Mouse (Mus musculus): ENCODE measurements at regions not wholly inside any gene's neighbourhood (a gene's known extent, or its start where the extent isn't known, plus 50 kb on each side); places are given as distances from the start of the nearest gene placed in this dataset.
A peak's percentile ranks its signal among the peaks of the same experiment; 100 is the strongest.
"Not testable (repeated sequence)": the region's sequence is repeated elsewhere in the genome, so short reads cannot be mapped to it uniquely, and the experiment has no call there.

DNA sequence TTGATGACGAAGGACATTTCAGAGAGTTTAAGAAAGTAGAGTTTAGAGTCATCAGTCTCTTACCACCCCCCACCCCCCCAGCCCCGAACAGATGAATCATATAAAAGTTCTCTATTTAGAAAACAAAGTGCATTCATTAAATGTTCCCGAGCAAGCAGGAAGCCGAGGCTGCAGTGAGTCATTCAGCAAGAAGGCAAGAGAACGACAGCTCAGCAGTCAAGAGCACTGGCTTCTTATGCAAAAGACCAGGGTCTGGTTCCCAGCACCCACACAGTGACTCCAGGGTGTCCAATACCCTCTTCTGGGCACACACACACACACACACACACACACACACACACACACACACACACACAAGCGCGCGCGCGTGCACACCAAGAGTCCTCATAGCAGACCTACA, 107.0 kb upstream of the Spata13 start:
- DNase-seq: no peak

DNA sequence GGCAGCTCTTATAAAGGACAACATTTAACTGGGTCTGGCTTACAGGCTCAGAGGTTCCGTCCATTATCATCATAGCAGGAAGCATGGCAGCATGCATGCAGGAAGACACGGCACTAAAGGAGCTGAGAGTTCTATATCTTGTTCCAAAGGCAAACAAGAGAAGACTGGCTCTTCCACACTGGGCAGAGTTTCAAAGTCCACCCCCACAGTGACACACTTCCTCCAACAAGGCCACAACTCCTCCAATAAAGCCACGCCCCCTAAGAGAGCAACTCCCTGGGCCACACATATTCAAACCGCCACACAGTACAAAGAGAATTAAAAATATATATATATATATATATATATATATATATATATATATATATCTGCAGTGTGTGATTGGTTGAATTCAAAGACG, 105.8 kb upstream of the Spata13 start:
- DNase-seq: no peak

DNA sequence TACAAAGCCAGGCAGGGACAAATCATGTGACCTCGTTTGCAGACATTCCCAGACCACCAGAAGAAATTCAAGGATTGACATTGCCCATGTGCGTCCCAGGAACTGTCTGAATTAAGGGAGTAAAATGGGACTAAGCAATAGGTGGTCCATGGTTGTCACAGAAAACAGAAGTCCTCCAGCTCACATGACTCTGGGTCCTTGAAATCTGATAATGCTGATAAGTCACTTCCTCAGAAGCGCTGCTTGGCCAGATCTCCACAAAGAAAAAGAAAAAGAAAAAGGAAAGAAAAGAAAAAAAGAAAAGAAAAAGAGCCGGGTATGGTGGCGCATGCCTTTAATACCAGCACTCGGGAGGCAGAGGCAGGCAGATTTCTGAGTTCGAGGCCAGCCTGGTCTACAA, 105.3 kb upstream of the Spata13 start:
- DNase-seq: no peak

DNA sequence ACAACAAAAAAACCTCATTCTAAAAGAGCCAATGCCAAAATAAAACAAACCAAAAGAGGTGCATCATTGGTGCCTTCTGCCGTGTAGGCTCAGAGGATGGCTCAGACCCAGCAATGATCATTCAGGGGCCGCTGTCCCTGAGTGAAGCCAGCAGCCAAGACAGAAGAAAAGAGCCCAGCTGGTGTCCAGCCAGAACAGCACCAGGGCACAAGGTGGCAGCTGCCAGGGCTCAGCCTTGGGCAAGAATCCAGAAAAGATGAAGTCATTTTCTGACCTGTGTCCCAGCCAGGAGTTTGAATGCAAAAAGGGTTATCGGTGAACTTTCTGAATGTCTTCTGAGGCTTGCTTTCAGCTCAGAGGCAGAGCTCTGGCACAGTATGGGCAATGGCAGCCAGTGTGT, 104.8 kb upstream of the Spata13 start:
- peak; percentile 66 to 70 for DNase-seq

DNA sequence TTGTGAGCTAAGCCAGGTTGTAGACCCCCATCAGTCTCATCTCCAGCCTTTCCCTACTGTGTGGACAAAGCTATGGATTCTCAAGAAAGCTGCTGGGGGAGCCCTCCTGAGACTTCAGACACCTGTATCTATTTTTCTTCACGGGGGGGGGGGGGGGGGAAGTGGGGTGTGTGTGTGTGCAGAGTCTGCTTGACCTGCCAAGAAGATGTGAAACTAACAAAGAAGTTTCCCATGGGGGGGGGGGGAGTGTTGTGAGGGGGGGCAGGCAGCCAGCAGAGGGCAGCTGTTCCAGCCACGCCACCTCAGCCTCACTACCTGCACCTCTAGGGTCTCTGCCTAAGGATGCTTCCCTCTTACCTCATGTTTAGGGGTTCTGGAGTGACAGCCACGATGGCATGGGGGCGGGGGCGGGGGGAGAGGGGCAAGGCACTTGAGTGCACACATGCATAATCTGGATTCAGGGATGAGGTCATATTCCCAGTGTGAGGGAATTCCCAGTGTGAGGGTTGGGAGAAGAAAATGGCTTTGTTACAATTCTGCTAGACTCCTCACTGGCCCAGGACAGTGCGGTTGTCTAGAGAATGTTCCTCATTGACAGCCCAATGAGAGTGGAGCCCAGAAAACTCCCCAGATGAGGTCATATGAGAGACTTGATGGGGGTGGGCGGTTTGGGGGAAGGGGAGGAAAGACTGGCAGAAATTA, 104.0 kb upstream of the Spata13 start:
- no peak for DNase-seq

DNA sequence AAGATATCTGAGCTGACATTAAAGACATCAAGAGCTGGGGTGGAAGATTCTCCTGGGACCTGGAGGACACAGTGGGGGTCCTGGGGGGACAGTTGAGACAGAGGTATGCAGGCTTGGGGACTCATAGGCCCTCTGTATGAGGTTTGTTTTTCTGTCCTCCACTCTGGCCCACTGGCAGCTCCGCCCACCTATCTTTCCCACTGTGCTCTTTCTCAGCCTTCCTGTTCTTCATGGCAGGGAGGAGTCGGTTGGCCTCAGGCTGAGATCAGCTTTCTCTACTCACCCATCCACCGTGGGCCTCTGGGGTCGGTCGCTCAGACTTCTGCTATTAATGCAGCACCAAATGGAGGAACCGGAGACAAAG, 103.5 kb upstream of the Spata13 start:
- DNase-seq: no peak

DNA sequence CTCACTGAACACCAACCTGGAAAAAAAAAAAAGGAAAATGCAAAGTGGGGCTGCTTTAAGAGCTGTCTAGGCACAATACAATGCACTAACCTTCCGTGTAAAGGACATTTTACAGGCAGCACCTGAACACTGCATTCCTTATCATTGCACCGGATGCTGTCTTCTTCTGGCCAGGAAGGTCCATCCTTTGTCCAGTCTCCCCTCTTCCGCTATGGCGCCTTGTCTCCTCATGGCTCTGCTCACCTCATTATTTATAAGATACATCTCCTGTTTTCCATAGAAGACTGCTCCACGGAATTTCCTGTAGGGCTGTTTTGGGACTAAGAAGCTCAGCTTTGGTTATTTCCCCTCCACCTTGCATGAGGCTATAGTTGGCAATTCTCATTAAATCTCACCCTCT, 102.8 kb upstream of the Spata13 start:
- no peak for DNase-seq

DNA sequence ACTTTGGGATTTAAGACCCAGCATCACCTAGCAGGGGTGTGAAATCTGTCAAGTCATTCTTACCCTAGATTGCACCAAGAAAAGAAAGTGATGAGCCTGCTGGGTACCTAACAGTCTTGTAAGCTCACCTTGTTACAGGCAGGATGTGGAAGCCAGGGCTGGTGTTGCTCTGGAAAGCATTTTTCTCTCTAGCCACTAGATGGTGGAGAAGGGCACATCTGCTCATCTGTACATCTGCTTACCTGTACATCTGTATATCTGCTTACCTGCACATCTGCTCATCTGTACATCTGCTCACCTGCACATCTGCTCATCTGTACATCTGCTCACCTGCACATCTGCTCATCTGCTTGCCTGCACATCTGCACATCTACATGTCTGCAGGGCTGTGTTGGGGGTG, 102.0 kb upstream of the Spata13 start:
- DNase-seq: no peak

DNA sequence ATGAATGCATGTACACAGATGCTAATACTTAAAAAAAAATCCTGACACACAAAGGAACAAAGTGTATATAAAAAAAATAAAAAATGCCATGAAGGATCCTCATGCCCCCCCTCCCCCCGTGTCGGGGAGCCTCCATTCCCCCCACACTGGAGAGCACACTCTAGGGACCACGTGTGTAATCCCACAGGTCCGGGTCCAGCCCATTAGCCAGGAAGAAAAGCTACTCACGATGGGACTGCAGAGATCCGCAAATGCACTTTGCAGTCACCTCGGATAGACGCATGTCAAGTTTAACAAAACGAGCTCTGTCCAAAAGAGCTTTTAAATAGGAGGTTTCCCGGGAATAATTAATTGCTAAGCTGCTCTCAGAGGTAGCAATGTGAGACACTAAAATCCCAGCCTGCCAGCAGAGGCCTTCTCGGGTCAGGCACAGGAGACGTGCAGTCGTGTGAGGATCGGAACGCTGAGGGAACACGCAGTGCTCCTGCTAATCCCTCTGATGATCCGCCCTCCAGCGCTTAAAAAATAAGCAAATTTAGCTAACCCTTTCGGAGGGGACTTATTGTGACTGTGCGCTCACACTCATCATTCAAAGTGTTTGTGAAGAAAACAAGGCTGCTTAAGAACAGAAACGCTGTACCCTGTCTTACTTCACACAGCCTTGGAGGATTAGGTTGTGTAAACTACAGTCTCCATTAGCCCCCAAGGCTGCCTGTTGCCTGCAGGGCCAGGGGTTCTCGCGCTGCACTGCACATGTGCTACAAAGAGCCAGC, 100.2 kb upstream of the Spata13 start:
- DNase-seq: no peak

DNA sequence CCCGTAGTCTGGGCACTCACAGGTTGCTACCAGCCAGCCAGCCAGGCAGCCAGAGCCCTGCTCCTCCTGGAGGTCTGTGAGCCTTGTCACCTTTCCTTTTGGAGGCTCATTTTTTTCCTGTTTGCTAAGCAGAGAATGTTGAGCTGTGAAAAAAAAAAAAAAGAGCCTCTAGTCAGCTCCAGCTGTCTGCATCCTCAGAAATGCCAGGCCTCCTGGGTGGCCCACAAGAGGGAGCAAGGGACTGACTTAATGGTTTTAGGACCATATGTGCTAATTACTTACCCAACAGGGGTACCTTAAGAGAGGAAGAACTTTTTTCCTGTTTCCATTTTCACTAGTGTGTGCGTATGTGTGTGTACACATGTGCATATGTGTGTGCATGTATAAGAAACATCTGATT, 94.8 kb upstream of the Spata13 start:
- no peak for DNase-seq

DNA sequence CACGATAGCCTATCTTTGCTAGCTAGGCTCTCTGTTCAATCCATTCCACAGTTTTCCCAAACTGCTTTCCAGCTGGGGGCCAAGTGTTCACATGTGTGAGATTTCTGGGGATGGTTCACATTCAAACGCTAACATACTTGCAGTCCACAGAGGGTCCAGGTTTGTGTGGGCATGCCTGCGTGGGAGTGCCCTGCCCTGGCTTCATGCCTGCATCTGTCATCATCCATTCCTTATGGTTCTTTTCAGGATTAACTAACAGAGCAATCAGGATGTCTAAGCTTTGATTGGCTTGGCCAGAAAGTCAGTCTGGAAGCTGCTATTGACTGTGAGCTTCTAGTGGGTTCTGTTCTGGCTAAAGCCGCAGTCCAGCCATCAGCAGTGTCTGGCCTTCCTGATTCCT, 93.7 kb upstream of the Spata13 start:
- no peak for DNase-seq

DNA sequence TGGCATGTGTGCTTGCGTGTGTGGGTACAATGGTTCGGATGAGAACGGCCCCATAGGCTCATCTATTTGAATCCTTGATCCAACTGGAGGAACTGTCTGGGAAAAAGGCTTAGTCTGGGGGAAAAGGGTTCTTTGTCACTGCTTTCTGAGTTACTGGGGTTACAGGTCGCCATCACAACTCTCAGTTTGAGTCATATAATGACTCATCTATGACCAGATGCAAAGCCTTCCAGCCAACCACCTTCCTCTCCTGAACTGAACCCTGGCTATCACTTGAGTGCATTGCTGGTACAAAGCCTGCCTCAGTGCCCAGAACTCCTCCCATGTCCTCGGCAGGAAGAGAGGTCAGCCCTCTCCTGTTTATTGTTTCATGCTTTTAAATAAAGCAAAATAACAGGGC, 92.2 kb upstream of the Spata13 start:
- no peak for DNase-seq

DNA sequence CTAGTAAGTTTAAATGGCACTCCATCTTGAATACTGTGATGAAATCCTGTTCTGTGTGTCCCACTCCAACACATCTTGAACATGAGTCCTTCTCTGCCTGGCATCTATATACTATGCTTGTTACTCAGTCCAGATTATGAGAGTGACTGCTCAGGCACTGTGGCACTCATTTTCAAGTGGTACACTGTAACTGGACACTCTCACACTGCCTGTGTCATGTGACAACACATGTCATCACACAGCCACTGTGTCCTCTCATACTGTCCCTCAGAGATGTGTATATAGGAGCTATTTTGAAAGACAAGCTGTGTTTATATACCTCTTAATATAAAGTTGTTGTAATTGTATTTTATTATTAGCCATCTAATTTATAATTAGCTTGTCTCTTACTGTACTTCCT, 89.0 kb upstream of the Spata13 start:
- no peak for DNase-seq

DNA sequence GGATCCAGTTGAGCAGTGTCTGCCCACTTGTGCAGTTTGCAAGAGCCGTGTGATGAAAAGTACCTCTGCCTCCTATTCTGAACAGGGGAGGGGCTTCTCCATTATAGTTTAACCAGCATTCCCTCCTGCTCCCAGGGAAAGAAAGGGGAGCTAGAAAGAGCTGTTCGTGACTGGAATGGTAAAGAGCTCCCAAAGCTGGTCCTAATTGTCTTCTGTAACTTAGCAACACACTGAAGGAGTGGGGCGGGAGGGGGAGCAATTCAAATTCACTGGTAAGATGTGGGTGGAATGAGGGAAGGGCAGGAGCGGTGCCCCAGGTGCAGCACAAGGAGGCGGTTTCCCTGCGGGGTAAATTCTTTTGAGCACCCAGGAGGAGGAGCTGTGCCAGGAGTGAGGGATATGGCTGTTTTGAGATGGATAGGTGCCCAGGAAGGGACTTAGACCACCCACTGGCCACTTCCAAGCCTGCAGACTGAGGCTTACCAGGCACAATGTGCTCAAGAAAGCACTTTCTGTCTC, 79.5 kb upstream of the Spata13 start:
- no peak for DNase-seq

DNA sequence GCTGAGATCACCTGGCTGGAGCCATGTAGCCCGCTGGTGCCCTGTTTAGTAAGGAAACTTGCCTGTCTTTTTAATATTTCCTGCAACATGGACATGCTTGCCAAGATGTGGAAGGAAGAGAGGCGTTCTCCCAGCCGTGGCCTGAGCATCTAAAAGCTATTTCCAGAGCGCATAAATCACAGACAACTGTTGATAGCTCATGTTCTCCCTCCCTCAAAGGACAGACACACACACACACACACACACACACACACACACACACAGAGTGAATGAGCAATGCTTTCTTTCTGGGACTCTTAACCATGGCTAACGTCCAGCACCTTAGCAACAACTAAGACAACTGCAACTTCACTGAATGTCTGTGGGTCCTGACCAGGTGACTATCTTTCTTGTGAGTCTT, 77.3 kb upstream of the Spata13 start:
- DNase-seq: no peak

DNA sequence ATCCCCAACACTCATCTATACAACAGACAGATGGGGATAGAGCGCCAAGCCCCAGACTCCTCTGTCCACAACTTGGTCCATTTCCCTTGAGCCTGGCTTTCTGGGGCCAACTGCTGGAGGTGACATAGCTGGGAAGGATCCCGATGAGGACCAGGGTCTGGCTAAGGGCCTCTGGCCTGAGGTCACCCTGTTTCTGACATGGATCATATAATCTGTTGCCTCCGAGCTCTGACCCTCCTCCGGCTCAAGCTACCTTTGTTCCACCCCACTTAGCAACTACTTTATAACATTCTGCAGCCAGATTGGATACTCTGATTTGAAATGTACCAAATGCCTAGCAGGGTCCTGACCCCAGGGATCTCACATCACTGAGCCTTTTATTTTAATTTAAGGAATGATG, 76.8 kb upstream of the Spata13 start:
- DNase-seq: no peak

DNA sequence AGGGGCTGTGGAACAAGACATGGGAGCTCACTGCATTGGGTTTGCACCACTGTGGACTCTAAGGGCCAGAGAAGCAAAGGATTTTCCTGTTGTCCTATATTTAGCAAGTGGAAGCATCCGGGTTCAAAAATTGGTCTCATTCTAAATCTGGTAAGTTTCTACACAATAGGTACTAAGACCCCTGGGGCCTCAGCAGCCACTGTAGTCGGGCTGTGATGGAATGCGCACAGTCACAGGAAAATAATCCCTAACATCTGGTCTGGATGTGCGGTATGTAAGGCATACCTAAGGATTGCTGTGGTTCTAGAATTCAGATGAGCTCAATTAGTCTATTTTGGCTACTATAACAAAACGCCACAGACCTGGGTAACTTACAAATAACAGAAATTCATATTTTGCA, 74.4 kb upstream of the Spata13 start:
- no peak for DNase-seq

DNA sequence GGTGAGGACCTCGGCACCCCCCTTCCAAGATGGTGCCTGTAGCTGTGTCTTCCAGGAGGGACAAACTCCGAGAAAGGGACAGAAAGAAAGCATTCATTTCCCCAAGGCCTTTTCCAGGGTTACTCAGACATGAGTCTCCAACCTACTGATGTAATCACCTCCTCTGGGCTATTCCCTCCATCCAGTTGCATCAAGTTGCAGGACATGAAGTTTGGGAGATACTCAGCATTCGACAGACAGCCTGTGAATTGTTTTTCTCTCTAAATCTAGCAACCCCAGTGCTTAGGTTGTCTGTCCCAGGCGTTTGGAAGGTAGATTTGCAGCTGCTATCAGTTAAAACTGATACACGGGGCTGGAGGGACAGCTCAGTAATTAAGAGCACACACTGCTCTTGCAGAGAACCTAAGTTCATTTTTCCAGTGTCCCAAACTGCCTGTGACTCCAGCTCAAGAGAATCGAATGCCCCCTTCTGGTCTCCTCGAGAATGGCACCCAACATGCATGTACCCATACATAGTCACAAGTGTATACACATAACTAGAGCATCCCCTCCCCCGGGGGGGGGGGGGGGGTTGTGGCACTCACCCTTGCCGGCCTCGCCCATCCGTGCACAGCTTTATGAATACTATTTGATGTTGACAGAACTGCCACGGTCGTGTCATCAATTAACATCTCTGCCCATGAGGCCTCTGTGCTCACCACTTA, 73.8 kb upstream of the Spata13 start:
- no peak for DNase-seq

DNA sequence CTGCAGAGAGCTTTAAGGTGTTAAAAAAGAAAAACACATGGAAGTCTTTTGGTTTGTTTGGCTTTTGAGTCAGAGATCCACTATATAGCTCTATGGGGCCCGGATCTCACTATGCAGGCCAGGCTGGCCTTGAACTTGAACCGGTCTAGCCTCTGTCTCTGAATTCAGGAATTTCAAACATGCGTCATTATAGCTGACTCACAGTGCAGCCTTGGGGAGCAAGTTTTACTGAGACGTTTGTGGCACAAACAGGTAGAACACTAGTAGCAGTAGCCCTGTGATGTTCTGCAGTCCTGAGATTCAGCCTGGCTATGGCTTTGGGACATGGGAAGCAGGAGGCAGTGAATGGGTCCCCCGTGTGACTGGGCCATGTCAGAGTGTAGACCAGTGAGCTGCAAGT, 57.5 kb upstream of the Spata13 start:
- DNase-seq: no peak

DNA sequence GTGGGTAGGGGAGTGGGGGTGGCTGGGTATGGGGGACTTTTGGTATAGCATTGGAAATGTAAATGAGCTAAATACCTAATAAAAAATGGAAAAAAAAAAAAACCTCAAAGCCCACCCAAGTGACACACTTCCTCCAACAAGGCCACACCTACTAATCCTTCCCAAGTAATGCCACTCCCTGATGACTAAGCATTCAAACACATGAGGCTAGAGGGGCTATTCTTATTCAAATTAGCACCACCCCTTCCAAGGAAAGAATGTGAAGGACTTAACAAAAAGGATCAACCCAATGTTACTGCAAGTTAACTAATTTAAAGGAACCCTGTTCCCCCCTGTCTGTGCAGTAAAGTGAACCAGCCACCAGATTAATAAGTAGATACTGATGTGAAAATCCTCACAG, 53.7 kb upstream of the Spata13 start:
- not testable (repeated sequence) for DNase-seq

All from cerebellum, postnatal 36 days (tissue).